Mouse (Mus musculus): ENCODE measurements at regions not wholly inside any gene's neighbourhood (a gene's known extent, or its start where the extent isn't known, plus 50 kb on each side); places are given as distances from the start of the nearest gene placed in this dataset.

GRCm38 (mm10) chr5:75463591-75463990, 111.1 kb upstream of the Kit start:
- in situ Hi-C loops (cut with MboI, MseI), result no loop called here

GRCm38 (mm10) chr5:75465701-75466100, 109.0 kb upstream of the Kit start:
- in situ Hi-C loops (cut with MboI, MseI), result no loop called here

- in situ Hi-C loops (cut with MboI, MseI), result no loop called here
Measured at GRCm38 (mm10) chr5:75466941-75467340, 107.8 kb upstream of the Kit start.

- in situ Hi-C loops (cut with MboI, MseI), result no loop called here
Measured at GRCm38 (mm10) chr5:75467916-75468315, 106.8 kb upstream of the Kit start.

- in situ Hi-C loops (cut with MboI, MseI), result loop anchor here (5.0 kb wide), 1 partner anchor 1161 kb away; no protein-coding TSS in a partner anchor
Measured at GRCm38 (mm10) chr5:75471010-75471409, 103.7 kb upstream of the Kit start.

- in situ Hi-C loops (cut with MboI, MseI), result loop anchor here (5.0 kb wide), 1 partner anchor 1160 kb away; no protein-coding TSS in a partner anchor
Measured at GRCm38 (mm10) chr5:75472484-75472883, 102.2 kb upstream of the Kit start.

- in situ Hi-C loops (cut with MboI, MseI), result no loop called here
Measured at GRCm38 (mm10) chr5:75475414-75475813, 99.3 kb upstream of the Kit start.

- in situ Hi-C loops (cut with MboI, MseI), result no loop called here
Measured at GRCm38 (mm10) chr5:75478499-75478898, 96.2 kb upstream of the Kit start.

- in situ Hi-C loops (cut with MboI, MseI), result no loop called here
Measured at GRCm38 (mm10) chr5:75479149-75479548, 95.6 kb upstream of the Kit start.

- in situ Hi-C loops (cut with MboI, MseI), result no loop called here
Measured at GRCm38 (mm10) chr5:75481595-75481994, 93.1 kb upstream of the Kit start.

- in situ Hi-C loops (cut with MboI, MseI), result no loop called here
Measured at GRCm38 (mm10) chr5:75484330-75484729, 90.4 kb upstream of the Kit start.

GRCm38 (mm10) chr5:75490806-75491205, 83.9 kb upstream of the Kit start:
- in situ Hi-C loops (cut with MboI, MseI), result no loop called here

- in situ Hi-C loops (cut with MboI, MseI), result no loop called here
Measured at GRCm38 (mm10) chr5:75494143-75494542, 80.6 kb upstream of the Kit start.

- in situ Hi-C loops (cut with MboI, MseI), result no loop called here
Measured at GRCm38 (mm10) chr5:75499053-75499452, 75.7 kb upstream of the Kit start.

- in situ Hi-C loops (cut with MboI, MseI), result no loop called here
Measured at GRCm38 (mm10) chr5:75499695-75500094, 75.0 kb upstream of the Kit start.

- in situ Hi-C loops (cut with MboI, MseI), result no loop called here
Measured at GRCm38 (mm10) chr5:75500654-75501416, 73.9 kb upstream of the Kit start.

GRCm38 (mm10) chr5:75503673-75504072, 71.0 kb upstream of the Kit start:
- in situ Hi-C loops (cut with MboI, MseI), result no loop called here

GRCm38 (mm10) chr5:75512521-75513422, 61.9 kb upstream of the Kit start:
- in situ Hi-C loops (cut with MboI, MseI), result no loop called here

- in situ Hi-C loops (cut with MboI, MseI), result no loop called here
Measured at GRCm38 (mm10) chr5:75518213-75518612, 56.5 kb upstream of the Kit start.

- in situ Hi-C loops (cut with MboI, MseI), result no loop called here
Measured at GRCm38 (mm10) chr5:75523041-75523678, 51.6 kb upstream of the Kit start.
